Mouse (Mus musculus): ENCODE results near the gene Limch1. TPM values are rescaled to one million over a fixed set of nuclear protein-coding genes. Genes with fewer than 3 reads are reported as not detected.

Gene Limch1
- polyA plus RNA-seq, 1 experiment from 2014 or later: 1.5 TPM

DNA sequence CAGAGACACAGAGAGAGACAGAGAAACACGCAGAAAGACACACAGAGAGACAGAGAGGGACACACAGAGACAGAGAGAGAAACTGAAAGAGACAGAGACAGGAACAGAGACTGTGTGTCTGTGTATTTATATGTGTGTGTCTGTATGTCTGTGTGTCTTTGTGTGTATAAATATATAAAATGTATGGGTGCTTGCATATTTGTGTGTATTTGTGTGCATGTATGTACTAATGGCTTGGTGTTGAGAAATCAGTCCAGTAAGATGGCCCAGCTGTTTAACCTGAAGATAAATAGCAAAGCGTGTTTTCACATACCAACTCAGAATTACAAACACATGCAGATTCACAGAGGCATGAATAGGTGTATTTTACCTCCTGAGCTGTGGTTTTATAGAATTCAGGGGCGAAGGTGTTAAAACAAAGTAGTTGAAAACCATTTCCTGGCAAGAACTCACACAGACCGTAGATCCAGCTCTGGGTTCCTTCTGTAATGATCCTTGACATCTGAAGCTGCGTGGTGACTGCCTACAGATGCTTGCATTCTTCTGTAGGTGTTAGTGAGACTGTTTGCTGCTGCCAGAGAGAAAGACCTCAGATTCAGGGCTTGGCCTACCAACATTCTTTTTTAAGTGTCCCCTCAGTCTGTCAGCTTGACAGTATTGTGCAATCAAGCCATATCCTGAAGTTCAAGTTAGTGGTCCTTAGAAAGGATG lies 140.9 kb downstream of the Limch1 start:
- no peaks in the 10 kb centered on the region for H3K4me1 ChIP-seq (ENCODE audit: control insufficient read depth, low read depth, low read length)
- H3K4me3 ChIP-seq (ENCODE audit: low read depth, low read length): no peak overlapping the region
- H3K27me3 ChIP-seq (ENCODE audit: control insufficient read depth, insufficient read depth, low read depth, low read length): no peaks in the 10 kb centered on the region
- H3K4me2 ChIP-seq (ENCODE audit: low read depth, low read length): no peak overlapping the region
- H3K36me3 ChIP-seq (ENCODE audit: control insufficient read depth, insufficient read depth): no peaks in the 10 kb centered on the region
- H3K9me3 ChIP-seq (replicated peaks; ENCODE audit: control insufficient read depth, low read length): no peaks in the 10 kb centered on the region
- no peak for ATAC-seq (ENCODE audit: low read depth)
- no peak overlapping the region for H3K9ac ChIP-seq (ENCODE audit: low read depth, low read length)
- 53% methylated on average over 5 of the region's 5 CpGs for WGBS (ENCODE audit: insufficient replicate concordance)
- H3K27ac ChIP-seq (ENCODE audit: low read length): no peak overlapping the region

DNA sequence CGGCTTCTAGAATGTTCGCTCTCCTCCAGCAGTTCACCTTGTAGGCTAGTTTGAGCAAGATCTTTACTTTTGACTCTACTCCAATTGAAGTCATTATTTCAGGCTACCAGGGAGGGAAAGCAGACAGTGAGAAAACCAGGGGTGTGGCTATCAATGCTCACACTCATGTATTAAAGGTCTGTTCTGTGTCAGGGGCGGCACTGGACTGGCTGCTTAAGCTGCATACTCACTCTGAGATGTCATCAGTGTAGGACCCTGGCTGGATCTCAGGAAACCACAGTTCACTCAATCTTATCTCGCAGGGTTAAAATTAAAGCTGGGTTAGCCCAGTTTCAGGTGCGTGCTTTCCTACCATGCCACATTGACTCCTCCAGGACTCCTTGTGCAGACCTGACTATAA lies 142.4 kb downstream of the Limch1 start:
- WGBS (ENCODE audit: insufficient replicate concordance): 55% methylated on average over 5 of the region's 5 CpGs
- Histone ChIP-seq H3K4me2 (ENCODE audit: low read depth, low read length) (no peak overlapping the region), H3K4me1 (ENCODE audit: control insufficient read depth, low read depth, low read length) (no peaks in the 10 kb centered on the region), H3K27ac (ENCODE audit: low read length) (no peak overlapping the region), H3K36me3 (ENCODE audit: control insufficient read depth, insufficient read depth) (no peaks in the 10 kb centered on the region), H3K9me3 (replicated peaks; ENCODE audit: control insufficient read depth, low read length) (no peaks in the 10 kb centered on the region), H3K27me3 (ENCODE audit: control insufficient read depth, insufficient read depth, low read depth, low read length) (no peaks in the 10 kb centered on the region), H3K4me3 (ENCODE audit: low read depth, low read length) (no peak overlapping the region), H3K9ac (ENCODE audit: low read depth, low read length) (no peak overlapping the region)
- no peak for ATAC-seq (ENCODE audit: low read depth)

- WGBS (ENCODE audit: insufficient replicate concordance): 78% methylated on average over 11 of the region's 11 CpGs
- Histone ChIP-seq H3K27me3 (ENCODE audit: control insufficient read depth, insufficient read depth, low read depth, low read length) (no peaks in the 10 kb centered on the region), H3K9me3 (replicated peaks; ENCODE audit: control insufficient read depth, low read length) (no peaks in the 10 kb centered on the region), H3K4me3 (ENCODE audit: low read depth, low read length) (no peak overlapping the region), H3K27ac (ENCODE audit: low read length) (no peak overlapping the region), H3K9ac (ENCODE audit: low read depth, low read length) (no peak overlapping the region), H3K36me3 (ENCODE audit: control insufficient read depth, insufficient read depth) (no peaks in the 10 kb centered on the region), H3K4me1 (ENCODE audit: control insufficient read depth, low read depth, low read length) (no peaks in the 10 kb centered on the region), H3K4me2 (ENCODE audit: low read depth, low read length) (no peak overlapping the region)
- no peak for ATAC-seq (ENCODE audit: low read depth)
Measured at GRCm38 (mm10) chr5:66889337-66889736, 143.7 kb downstream of the Limch1 start.

GRCm38 (mm10) chr5:66895440-66896120 lies 150.0 kb downstream of the Limch1 start:
- no peaks in the 10 kb centered on the region for H3K27me3 ChIP-seq (ENCODE audit: control insufficient read depth, insufficient read depth, low read depth, low read length)
- no peaks in the 10 kb centered on the region for H3K36me3 ChIP-seq (ENCODE audit: control insufficient read depth, insufficient read depth)
- no peak overlapping the region for H3K9ac ChIP-seq (ENCODE audit: low read depth, low read length)
- 33% methylated on average over 9 of the region's 9 CpGs for WGBS (ENCODE audit: insufficient replicate concordance)
- H3K4me2 ChIP-seq (ENCODE audit: low read depth, low read length): no peak overlapping the region
- no peak overlapping the region for H3K4me3 ChIP-seq (ENCODE audit: low read depth, low read length)
- no peak for ATAC-seq (ENCODE audit: low read depth)
- H3K27ac ChIP-seq (ENCODE audit: low read length): no peak overlapping the region
- no peaks in the 10 kb centered on the region for H3K9me3 ChIP-seq (replicated peaks; ENCODE audit: control insufficient read depth, low read length)
- H3K4me1 ChIP-seq (ENCODE audit: control insufficient read depth, low read depth, low read length): no peaks in the 10 kb centered on the region

DNA sequence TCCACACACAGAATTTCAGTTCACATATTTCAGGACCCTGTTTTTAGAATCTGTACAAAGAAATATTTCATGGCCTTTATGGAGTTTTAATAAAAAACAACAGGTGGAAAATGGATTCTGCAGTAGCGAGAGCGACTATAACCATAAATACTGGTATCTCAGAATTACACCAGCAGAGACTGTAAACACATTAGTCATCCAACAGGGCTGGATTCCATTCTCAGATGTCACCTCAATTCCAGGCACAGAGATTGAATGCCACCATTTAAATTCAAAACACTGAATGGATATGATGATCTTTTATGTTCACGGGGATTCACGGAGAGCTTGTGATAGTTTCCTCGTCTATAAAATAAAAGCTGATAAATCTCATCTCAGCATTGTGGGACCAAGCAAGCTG lies 152.0 kb downstream of the Limch1 start:
- 69% methylated on average over 5 of the region's 5 CpGs for WGBS (ENCODE audit: insufficient replicate concordance)
- Histone ChIP-seq H3K27me3 (ENCODE audit: control insufficient read depth, insufficient read depth, low read depth, low read length) (no peaks in the 10 kb centered on the region), H3K9me3 (replicated peaks; ENCODE audit: control insufficient read depth, low read length) (no peaks in the 10 kb centered on the region), H3K4me3 (ENCODE audit: low read depth, low read length) (no peak overlapping the region), H3K4me2 (ENCODE audit: low read depth, low read length) (no peak overlapping the region), H3K4me1 (ENCODE audit: control insufficient read depth, low read depth, low read length) (no peaks in the 10 kb centered on the region), H3K9ac (ENCODE audit: low read depth, low read length) (no peak overlapping the region), H3K36me3 (ENCODE audit: control insufficient read depth, insufficient read depth) (no peaks in the 10 kb centered on the region), H3K27ac (ENCODE audit: low read length) (no peak overlapping the region)
- ATAC-seq (ENCODE audit: low read depth): no peak

DNA sequence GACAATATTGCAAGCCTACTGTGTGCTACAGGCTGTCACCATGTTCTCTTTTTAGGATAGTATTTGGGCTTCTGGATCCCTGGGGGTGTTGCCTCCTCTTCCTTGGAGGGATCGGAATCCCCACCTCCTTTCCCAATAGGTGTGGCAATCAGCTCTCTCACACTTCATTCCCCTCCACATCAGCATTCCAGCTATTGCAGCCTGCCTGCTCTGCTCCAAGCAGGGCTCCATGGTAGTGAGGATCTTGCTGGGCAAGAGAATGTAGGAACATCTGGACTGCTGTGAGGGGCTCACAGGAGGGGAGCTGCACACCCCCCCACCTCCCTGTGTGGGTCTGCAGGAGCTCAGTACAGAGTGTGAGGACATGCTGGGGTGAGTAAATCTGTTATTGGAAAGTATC lies 152.6 kb downstream of the Limch1 start:
- no peaks in the 10 kb centered on the region for H3K27me3 ChIP-seq (ENCODE audit: control insufficient read depth, insufficient read depth, low read depth, low read length)

DNA sequence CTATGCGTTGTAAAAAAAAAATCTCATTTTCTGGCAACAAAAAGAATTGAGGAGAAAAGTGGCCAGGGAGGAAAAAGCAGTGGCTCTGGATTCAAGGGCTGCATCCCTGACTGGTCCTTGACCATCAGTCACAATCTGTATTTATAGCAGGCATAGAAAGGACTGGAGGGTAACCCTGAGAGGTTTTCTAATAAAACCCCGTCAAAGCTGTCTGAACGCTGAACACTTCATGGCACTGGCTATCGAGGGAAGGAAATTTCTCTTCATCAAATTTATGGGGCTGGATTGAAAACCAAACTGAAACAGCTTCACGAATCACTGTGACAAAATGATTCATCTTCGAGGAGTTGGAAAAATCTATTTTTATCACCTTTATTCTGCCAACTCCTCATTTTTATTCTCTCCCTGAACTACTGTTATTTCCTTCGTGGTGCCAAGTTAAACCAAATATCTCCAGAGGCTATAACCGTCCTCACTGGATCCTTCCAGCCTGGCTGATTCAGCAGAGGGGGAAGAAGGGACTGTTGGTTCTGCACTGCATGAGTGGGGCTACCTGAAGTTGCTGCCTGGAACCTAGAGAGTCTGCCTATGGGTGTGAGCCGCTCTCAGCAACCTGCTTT lies 153.3 kb downstream of the Limch1 start:
- Histone ChIP-seq H3K4me3 (ENCODE audit: low read depth, low read length) (no peak overlapping the region), H3K4me1 (ENCODE audit: control insufficient read depth, low read depth, low read length) (no peaks in the 10 kb centered on the region), H3K27me3 (ENCODE audit: control insufficient read depth, insufficient read depth, low read depth, low read length) (no peaks in the 10 kb centered on the region), H3K4me2 (ENCODE audit: low read depth, low read length) (no peak overlapping the region), H3K9ac (ENCODE audit: low read depth, low read length) (no peak overlapping the region), H3K27ac (ENCODE audit: low read length) (no peak overlapping the region), H3K9me3 (replicated peaks; ENCODE audit: control insufficient read depth, low read length) (no peaks in the 10 kb centered on the region), H3K36me3 (ENCODE audit: control insufficient read depth, insufficient read depth) (no peaks in the 10 kb centered on the region)
- ATAC-seq (ENCODE audit: low read depth): no peak
- 60% methylated on average over 9 of the region's 9 CpGs for WGBS (ENCODE audit: insufficient replicate concordance)

More for the DNA sequence above, 152.6 kb downstream of the Limch1 start:
- Histone ChIP-seq H3K27ac (ENCODE audit: low read length) (no peak overlapping the region), H3K9ac (ENCODE audit: low read depth, low read length) (no peak overlapping the region), H3K4me1 (ENCODE audit: control insufficient read depth, low read depth, low read length) (no peaks in the 10 kb centered on the region), H3K9me3 (replicated peaks; ENCODE audit: control insufficient read depth, low read length) (no peaks in the 10 kb centered on the region), H3K4me3 (ENCODE audit: low read depth, low read length) (no peak overlapping the region), H3K36me3 (ENCODE audit: control insufficient read depth, insufficient read depth) (no peaks in the 10 kb centered on the region), H3K4me2 (ENCODE audit: low read depth, low read length) (no peak overlapping the region)
- ATAC-seq (ENCODE audit: low read depth): no peak
- 50% methylated on average over 1 of the region's 1 CpGs for WGBS (ENCODE audit: insufficient replicate concordance)

GRCm38 (mm10) chr5:66901116-66901515 lies 155.5 kb downstream of the Limch1 start:
- ATAC-seq (ENCODE audit: low read depth): no peak

DNA sequence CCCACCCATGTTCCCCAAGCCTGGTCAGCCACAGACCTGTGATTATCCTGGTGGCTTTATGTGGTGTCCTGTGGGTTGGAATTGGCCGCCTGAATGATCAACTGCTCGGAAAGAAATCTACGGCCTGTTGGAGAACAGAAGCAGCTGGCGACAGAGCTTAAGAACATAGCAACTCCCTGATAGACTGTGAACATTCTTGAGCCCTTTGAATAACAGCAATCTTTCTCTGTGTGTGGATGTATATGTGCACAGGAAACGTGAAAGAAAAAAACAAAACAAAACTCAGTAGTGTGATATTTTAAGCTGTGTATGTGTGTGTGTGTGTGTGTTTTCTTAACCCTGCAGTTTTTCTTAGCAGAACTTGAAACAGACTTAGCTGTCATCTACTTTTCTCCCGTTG lies 159.2 kb downstream of the Limch1 start:
- Histone ChIP-seq H3K27ac (ENCODE audit: low read length) (no peak overlapping the region), H3K4me1 (ENCODE audit: control insufficient read depth, low read depth, low read length) (no peaks in the 10 kb centered on the region), H3K9ac (ENCODE audit: low read depth, low read length) (no peak overlapping the region), H3K27me3 (ENCODE audit: control insufficient read depth, insufficient read depth, low read depth, low read length) (no peaks in the 10 kb centered on the region), H3K4me2 (ENCODE audit: low read depth, low read length) (no peak overlapping the region), H3K36me3 (ENCODE audit: control insufficient read depth, insufficient read depth) (no peaks in the 10 kb centered on the region), H3K4me3 (ENCODE audit: low read depth, low read length) (no peak overlapping the region), H3K9me3 (replicated peaks; ENCODE audit: control insufficient read depth, low read length) (no peaks in the 10 kb centered on the region)
- ATAC-seq (ENCODE audit: low read depth): no peak
- 46% methylated on average over 6 of the region's 6 CpGs for WGBS (ENCODE audit: insufficient replicate concordance)

More at GRCm38 (mm10) chr5:66901116-66901515, 155.5 kb downstream of the Limch1 start:
- H3K9me3 ChIP-seq (replicated peaks; ENCODE audit: control insufficient read depth, low read length): no peaks in the 10 kb centered on the region
- H3K9ac ChIP-seq (ENCODE audit: low read depth, low read length): no peak overlapping the region
- H3K27me3 ChIP-seq (ENCODE audit: control insufficient read depth, insufficient read depth, low read depth, low read length): no peaks in the 10 kb centered on the region
- H3K4me1 ChIP-seq (ENCODE audit: control insufficient read depth, low read depth, low read length): no peaks in the 10 kb centered on the region
- 67% methylated on average over 4 of the region's 4 CpGs for WGBS (ENCODE audit: insufficient replicate concordance)
- H3K27ac ChIP-seq (ENCODE audit: low read length): no peak overlapping the region
- no peak overlapping the region for H3K4me3 ChIP-seq (ENCODE audit: low read depth, low read length)
- no peaks in the 10 kb centered on the region for H3K36me3 ChIP-seq (ENCODE audit: control insufficient read depth, insufficient read depth)
- H3K4me2 ChIP-seq (ENCODE audit: low read depth, low read length): no peak overlapping the region
